Mouse (Mus musculus) left cerebral cortex, adult 9 months (tissue): ENCODE measurements around the gene Dnm3.

Experiments
- DNase-seq, 2 experiments: peaks; one replicate each; pipeline ENCODE4 v3.0.0; 2022; ENCODE audit warnings: low spot score in 2 of 2

Dnm3 gene

GRCm38 (mm10) chr1:162210529-162210928 is 267.3 kb downstream of the Dnm3 start:
- no peak for DNase-seq

DNA sequence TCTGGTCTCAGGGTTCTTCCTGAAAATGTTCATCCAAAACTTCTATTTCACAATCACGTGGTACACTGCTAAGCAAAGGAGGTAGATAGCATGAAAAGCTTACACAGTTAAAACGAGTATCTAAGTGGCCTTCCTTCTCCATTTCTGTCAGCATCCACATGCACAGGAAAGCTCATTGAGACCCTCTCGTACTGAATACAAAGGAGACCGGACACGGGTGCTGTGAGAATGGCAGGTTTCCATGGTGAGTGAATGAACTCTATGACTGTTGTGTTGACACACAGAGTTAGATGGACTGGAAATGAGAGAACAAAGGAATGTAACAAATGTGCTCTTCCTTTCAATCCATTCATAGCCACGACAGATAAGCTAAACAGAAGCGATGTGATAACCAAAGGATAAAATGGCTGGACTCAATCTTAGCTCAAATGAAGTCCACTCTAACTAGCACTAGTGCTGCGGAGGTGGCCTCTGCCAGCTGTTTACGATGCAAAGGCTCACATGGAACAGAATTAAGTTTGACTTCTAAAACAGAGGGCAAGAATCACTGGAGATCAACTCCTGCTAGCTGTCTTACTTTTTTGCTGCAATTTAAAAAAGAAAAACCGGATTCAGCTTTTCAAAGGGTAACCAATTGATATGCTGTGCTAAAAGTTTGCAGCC is 268.2 kb downstream of the Dnm3 start:
- no peak for DNase-seq

GRCm38 (mm10) chr1:162209010-162209409 is 268.8 kb downstream of the Dnm3 start:
- DNase-seq, result no peak

GRCm38 (mm10) chr1:162207708-162208043 is 270.2 kb downstream of the Dnm3 start:
- no peak for DNase-seq

DNA sequence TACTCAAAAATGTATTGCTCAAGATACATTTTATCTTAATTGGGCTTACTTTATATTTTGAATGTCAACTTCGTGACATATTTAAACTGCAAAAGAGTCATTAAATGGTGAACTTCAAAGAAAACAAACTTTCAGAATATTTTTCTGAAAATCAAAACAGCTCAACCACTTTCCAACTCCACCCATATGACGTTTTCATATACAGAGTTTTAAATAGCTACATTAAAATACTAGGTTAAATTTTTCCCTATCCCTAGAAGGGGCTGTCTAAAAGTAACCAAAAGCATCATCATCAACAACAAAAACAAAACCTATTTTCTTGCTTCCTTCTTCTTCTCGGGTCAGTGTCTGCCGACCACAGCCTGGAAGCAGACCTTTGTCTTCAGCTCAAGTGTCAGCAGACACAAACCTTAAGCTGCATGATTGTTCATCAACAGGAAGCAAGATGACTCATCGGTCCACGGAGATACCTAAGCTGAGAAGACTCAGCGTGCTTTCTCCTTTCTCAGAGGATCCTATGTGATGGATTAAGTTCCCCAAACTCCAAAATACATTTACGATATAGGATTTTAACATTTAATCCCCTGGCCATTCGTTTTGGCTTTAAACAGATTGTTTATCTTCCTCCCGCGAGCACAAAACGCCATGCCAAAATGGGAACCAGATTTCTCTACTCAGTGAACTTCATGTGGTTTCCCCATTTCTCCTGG is 270.7 kb downstream of the Dnm3 start:
- DNase-seq, result peak in 1 of 2 experiments; percentile 11

DNA sequence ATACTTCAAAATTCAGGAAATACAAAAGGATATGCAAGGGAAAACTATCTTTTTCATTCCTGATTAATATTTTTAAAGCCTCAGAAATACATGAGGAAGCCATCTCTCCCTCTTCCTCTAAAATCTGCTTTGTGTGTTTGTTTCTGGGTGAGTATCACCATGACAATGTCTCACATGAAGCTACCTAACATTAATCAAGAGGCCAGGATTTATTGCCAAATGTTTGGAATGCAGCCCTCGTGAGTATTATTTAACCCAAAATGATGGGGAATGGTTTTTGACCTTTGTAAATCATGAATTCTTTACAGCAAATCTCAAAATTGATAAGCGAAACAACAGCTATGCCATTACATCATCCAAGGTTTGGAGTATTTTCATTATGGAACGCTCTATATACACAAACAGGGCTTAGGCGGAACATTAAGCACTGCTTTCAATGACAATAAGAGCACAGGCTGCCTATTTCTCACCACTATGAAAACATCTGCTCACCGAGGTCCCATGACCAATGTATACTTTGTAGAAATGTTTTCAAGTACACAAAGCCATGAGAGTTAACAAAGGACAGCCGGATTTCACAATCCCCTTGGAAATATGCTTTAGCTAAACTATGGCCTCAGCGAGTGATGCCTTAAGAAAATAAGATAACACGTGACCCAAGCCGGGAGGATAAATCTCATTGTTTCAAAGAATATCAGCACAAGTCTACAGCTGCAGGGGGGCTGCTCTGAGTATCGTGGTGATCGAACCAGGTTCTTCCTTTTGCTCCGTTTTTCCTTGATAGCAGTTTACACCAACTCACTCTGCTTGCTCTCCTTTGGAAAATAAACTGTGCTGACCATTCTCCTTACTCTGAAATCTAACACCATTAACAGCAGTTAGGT is 275.1 kb downstream of the Dnm3 start:
- DNase-seq, result no peak

DNA sequence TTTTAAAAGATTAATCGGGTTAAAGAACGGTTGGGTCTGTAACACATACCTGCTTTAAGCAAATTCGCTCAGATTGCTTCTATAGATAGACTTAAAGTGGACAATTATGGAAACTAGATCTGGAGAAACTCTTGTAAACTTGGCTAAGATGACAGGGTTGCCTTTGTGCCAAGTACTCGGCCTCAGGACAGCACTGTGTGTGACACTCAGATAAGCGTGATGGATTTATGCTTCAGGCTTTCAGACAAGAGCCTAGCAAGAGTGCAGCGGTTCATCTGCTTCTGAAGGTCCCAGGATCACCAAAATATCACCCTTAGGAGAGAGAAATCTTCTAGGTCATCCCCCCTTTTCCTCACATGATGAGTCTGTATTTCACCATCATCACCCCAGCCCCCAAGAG is 277.4 kb downstream of the Dnm3 start:
- DNase-seq, result no peak

- peak; percentile 39 to 52 for DNase-seq
Measured at GRCm38 (mm10) chr1:162196812-162197680, 280.8 kb downstream of the Dnm3 start.

DNA sequence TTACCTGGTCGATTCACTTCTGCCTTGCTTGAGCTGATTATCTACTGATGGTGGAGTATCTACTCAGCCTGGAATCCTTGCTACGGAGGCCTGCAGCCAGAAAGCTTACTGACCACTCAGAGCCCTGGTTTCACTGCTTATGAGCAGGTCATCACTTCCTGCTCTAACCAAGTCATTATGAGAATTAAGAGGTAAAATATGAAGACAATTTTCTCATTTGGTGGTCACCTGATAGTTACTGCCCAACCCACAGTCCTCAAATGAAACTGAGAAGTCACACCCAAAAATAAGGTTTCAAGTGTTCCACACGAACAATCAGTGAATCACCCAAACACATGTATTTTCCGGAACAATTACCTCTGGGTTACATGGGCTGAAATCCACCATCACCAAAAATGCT is 289.1 kb downstream of the Dnm3 start:
- DNase-seq, result no peak

GRCm38 (mm10) chr1:162187352-162188120 is 290.3 kb downstream of the Dnm3 start:
- DNase-seq, result peak in 1 of 2 experiments; percentile 37

- no peak for DNase-seq
Measured at GRCm38 (mm10) chr1:162186470-162187351, 291.1 kb downstream of the Dnm3 start.

GRCm38 (mm10) chr1:162184003-162184748 is 293.7 kb downstream of the Dnm3 start:
- DNase-seq, result peak in 1 of 2 experiments; percentile 24

DNA sequence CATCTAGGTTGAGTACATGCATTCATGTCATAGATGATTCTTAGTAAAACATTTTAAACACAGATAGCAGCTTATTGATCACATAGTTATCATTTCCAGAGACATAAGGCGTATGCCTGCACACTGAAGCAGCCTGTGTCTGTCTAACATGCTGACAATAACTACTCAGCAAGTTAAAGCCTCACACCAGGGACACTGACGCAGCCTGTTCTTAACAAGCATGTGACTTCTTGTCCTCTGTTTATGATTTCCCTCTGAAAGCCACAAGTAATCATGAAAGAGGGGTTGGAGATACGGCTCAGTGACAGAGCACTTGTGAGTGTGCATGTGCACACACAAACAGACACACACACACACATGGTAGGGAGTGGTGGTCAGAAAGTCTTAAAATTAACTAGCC is 294.4 kb downstream of the Dnm3 start:
- DNase-seq, result no peak

DNA sequence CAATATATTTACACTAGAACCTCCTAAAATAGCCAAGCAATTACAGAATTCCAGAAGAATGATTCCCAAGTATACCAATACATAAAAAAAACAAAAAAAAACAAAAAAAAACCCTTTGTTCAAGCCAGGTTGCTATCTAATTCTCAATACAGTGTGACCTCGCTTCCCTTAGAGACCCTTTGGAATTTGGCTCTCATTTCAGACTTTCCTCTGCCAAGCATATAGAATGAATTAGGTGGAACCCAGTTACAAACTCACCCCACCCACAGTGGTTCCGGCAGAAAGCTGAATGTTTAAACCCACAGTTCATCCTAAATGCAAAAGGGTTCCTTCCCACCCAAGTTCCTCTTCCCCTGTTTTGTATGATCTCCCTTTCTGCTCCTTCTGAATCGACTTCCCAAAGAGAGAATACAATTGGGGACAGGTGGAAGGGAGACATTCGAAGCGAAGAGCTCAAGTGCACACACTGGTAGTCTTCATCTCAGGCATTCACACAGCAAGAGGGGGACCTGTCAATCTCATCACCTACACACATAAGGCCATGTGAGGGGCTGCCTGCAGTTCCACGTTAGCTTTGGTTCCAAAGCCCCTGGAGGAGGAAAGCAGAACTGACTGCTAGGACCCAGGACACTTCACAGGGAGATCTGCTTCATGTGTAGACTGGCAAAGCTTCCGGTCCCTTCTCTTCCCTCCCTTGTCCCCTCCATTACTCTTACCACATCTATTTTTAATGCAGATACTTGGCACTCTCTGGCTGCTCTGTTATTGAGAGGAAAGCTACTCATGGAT is 296.5 kb downstream of the Dnm3 start:
- no peak for DNase-seq

DNA sequence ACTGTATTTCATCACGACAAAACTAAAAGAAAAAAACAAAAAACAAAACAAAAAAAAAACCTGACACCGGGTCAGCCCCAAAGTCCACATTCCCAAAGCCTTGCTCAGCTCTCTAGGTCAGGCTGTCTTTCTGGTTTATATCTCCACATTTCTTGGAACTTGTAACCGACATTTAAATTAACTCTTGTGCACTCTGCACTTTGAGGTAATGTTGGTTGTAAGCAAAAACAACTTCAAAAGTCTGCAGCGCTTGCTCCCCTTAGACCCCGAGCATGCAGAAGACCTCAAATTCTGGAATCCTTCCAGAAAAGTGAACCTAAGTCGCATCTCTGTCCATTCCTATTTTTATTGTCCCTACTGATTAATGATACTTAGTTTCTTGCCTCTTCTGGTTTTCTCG is 297.4 kb downstream of the Dnm3 start:
- DNase-seq, result no peak

DNA sequence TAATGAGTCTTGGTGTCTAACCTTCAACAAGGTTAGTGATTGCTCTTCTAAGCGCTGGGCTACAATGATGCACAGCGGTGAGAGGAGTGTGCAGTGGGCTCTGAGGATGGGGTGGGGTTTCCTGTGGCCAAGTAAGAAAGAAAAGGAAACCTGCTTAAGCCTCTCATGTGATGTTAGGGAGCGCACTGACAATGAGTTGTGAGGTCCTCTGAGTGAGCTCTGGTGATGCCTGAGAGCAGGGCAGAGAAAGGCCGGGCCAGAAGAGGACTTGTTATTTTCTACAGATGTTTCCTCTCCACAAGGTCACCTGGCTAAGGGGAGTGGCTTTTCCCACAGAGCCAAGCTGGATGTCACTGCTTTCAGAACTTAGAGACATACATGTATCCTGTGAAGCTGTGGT is 298.4 kb downstream of the Dnm3 start:
- no peak for DNase-seq

- no peak for DNase-seq
Measured at GRCm38 (mm10) chr1:162172806-162173205, 305.0 kb downstream of the Dnm3 start.
